Mouse (Mus musculus) ES-Bruce4 (cell line): ENCODE measurements around the gene Dcaf5.

Experiments used
- CTCF ChIP-seq: IDR thresholded peaks from one replicate; pipeline ENCODE4 v1.8.1; 2011; ENCODE audit warnings: low read depth, low read length
- POLR2A ChIP-seq: IDR thresholded peaks from one replicate; pipeline ENCODE4 v1.8.1; 2011; ENCODE audit warnings: low read length; ENCODE audit not compliant: insufficient read depth

GRCm38 (mm10) chr12:80427683-80428082 is 8.7 kb downstream of the Dcaf5 start:
- TF ChIP-seq POLR2A, result no peak
- no peak for TF ChIP-seq CTCF
